Mouse (Mus musculus): Measurements from ENCODE around the gene Frs2. TPM values are rescaled to one million over a fixed set of nuclear protein-coding genes. Genes with fewer than 3 reads are reported as not detected.

Gene Frs2
- polyA plus RNA-seq (2016; fragmentation: Nextera tagmentation; extraction: Ambion mirVana), result 23.6 and 25.6 TPM in 2 replicates

- peak within 1 kb of the TSS; percentile 88 for H3K27ac ChIP-seq
- no peaks in the 10 kb centered on the region for H3K36me3 ChIP-seq (replicated peaks)
- peak within 1 kb of the TSS; percentile 95 for H3K9ac ChIP-seq
- H3K4me2 ChIP-seq, result peak within 1 kb of the TSS; percentile 82
- WGBS, result under 1% methylated on average over 53 of the region's 57 CpGs
- peak within 1 kb of the TSS; percentile 98 for H3K4me3 ChIP-seq (replicated peaks)
- H3K4me1 ChIP-seq, result peaks cover 38% of the 10 kb centered on the region
- H3K9me3 ChIP-seq, result no peaks in the 10 kb centered on the region
- H3K27me3 ChIP-seq, result peaks cover 31% of the 10 kb centered on the region
- ATAC-seq (ENCODE audit: low FRiP score), result peak; percentile 99
These were observed at the start of gene Frs2 for GRCm38 (mm10) chr10:117148361-117149003. Gene Frs2 (minus strand): TSS chr10:117148534.

- Histone ChIP-seq H3K4me1 (peaks cover 5% of the 10 kb centered on the region; the same call in 1 of the 2 replicates), H3K9ac (no peak overlapping the region), H3K9me3 (no peaks in the 10 kb centered on the region), H3K27ac (no peak overlapping the region), H3K36me3 (replicated peaks) (no peaks in the 10 kb centered on the region), H3K4me2 (no peak overlapping the region), H3K4me3 (replicated peaks) (no peak overlapping the region), H3K27me3 (no peaks in the 10 kb centered on the region)
- WGBS, result 84% methylated on average over 3 of the region's 3 CpGs
- no peak for ATAC-seq (ENCODE audit: low FRiP score)
These were observed 48.4 kb upstream of the Frs2 start for GRCm38 (mm10) chr10:117196696-117197095.

- no peak for ATAC-seq (ENCODE audit: low FRiP score)
- Histone ChIP-seq H3K4me3 (replicated peaks) (no peak overlapping the region), H3K36me3 (replicated peaks) (no peaks in the 10 kb centered on the region), H3K9ac (no peak overlapping the region), H3K27ac (no peak overlapping the region), H3K9me3 (no peaks in the 10 kb centered on the region), H3K4me2 (no peak overlapping the region), H3K4me1 (peaks cover 5% of the 10 kb centered on the region; the same call in 1 of the 2 replicates), H3K27me3 (no peaks in the 10 kb centered on the region)
- WGBS, result 95% methylated on average over 4 of the region's 4 CpGs
These were observed 47.4 kb upstream of the Frs2 start for GRCm38 (mm10) chr10:117195748-117196147.

GRCm38 (mm10) chr10:117195005-117195404, 46.7 kb upstream of the Frs2 start:
- WGBS, result 93% methylated on average over 12 of the region's 12 CpGs
- H3K4me2 ChIP-seq, result no peak overlapping the region
- no peak overlapping the region for H3K27ac ChIP-seq
- H3K27me3 ChIP-seq, result no peaks in the 10 kb centered on the region
- H3K9ac ChIP-seq, result no peak overlapping the region
- no peaks in the 10 kb centered on the region for H3K9me3 ChIP-seq
- no peak overlapping the region for H3K4me3 ChIP-seq (replicated peaks)
- H3K36me3 ChIP-seq (replicated peaks), result no peaks in the 10 kb centered on the region
- no peak for ATAC-seq (ENCODE audit: low FRiP score)
- peaks cover 5% of the 10 kb centered on the region; the same call in 1 of the 2 replicates for H3K4me1 ChIP-seq

GRCm38 (mm10) chr10:117193364-117193763, 45.0 kb upstream of the Frs2 start:
- Histone ChIP-seq H3K4me3 (replicated peaks) (no peak overlapping the region), H3K27ac (no peak overlapping the region), H3K9me3 (no peaks in the 10 kb centered on the region), H3K36me3 (replicated peaks) (no peaks in the 10 kb centered on the region), H3K4me2 (no peak overlapping the region), H3K27me3 (no peaks in the 10 kb centered on the region), H3K9ac (no peak overlapping the region), H3K4me1 (no peaks in the 10 kb centered on the region)
- ATAC-seq (ENCODE audit: low FRiP score), result no peak
- WGBS, result 85% methylated on average over 5 of the region's 5 CpGs

- 73% methylated on average over 9 of the region's 9 CpGs for WGBS
These were observed 37.2 kb upstream of the Frs2 start for GRCm38 (mm10) chr10:117185399-117186089.

GRCm38 (mm10) chr10:117181098-117181497, 32.8 kb upstream of the Frs2 start:
- no peak for ATAC-seq (ENCODE audit: low FRiP score)
- 64% methylated on average over 3 of the region's 3 CpGs for WGBS
- H3K4me2 ChIP-seq, result no peak overlapping the region
- no peaks in the 10 kb centered on the region for H3K27me3 ChIP-seq
- no peaks in the 10 kb centered on the region for H3K36me3 ChIP-seq (replicated peaks)
- H3K4me1 ChIP-seq, result no peaks in the 10 kb centered on the region
- H3K27ac ChIP-seq, result no peak overlapping the region
- H3K9me3 ChIP-seq, result no peaks in the 10 kb centered on the region
- H3K4me3 ChIP-seq (replicated peaks), result no peak overlapping the region
- no peak overlapping the region for H3K9ac ChIP-seq

More at GRCm38 (mm10) chr10:117185399-117186089, 37.2 kb upstream of the Frs2 start:
- Histone ChIP-seq H3K9me3 (no peaks in the 10 kb centered on the region), H3K27ac (no peak overlapping the region), H3K36me3 (replicated peaks) (no peaks in the 10 kb centered on the region), H3K4me2 (no peak overlapping the region), H3K27me3 (no peaks in the 10 kb centered on the region), H3K4me1 (no peaks in the 10 kb centered on the region), H3K4me3 (replicated peaks) (no peak overlapping the region), H3K9ac (no peak overlapping the region)
- no peak for ATAC-seq (ENCODE audit: low FRiP score)

- no peaks in the 10 kb centered on the region for H3K27me3 ChIP-seq
- no peak overlapping the region for H3K4me3 ChIP-seq (replicated peaks)
- H3K9ac ChIP-seq, result no peak overlapping the region
- no peak for ATAC-seq (ENCODE audit: low FRiP score)
- H3K9me3 ChIP-seq, result no peaks in the 10 kb centered on the region
- no peak overlapping the region; the same call in 1 of the 2 replicates for H3K4me2 ChIP-seq
- peaks cover 7% of the 10 kb centered on the region; the same call in 1 of the 2 replicates for H3K4me1 ChIP-seq
- no peaks in the 10 kb centered on the region for H3K36me3 ChIP-seq (replicated peaks)
- no peak overlapping the region for H3K27ac ChIP-seq
- WGBS, result 64% methylated on average over 12 of the region's 12 CpGs
These were observed 26.3 kb upstream of the Frs2 start for GRCm38 (mm10) chr10:117174645-117175044.

- Histone ChIP-seq H3K27ac (no peak overlapping the region), H3K4me1 (peaks cover 7% of the 10 kb centered on the region; the same call in 1 of the 2 replicates), H3K4me3 (replicated peaks) (no peak overlapping the region), H3K9me3 (no peaks in the 10 kb centered on the region), H3K36me3 (replicated peaks) (no peaks in the 10 kb centered on the region), H3K27me3 (no peaks in the 10 kb centered on the region), H3K9ac (no peak overlapping the region), H3K4me2 (no peak overlapping the region)
- 35% methylated on average over 13 of the region's 13 CpGs for WGBS
- ATAC-seq (ENCODE audit: low FRiP score), result no peak
These were observed 25.5 kb upstream of the Frs2 start for GRCm38 (mm10) chr10:117173566-117174438.

GRCm38 (mm10) chr10:117173111-117173510, 24.8 kb upstream of the Frs2 start:
- ATAC-seq (ENCODE audit: low FRiP score), result no peak
- Histone ChIP-seq H3K4me2 (no peak overlapping the region), H3K9me3 (no peaks in the 10 kb centered on the region), H3K27me3 (no peaks in the 10 kb centered on the region), H3K27ac (no peak overlapping the region), H3K36me3 (replicated peaks) (no peaks in the 10 kb centered on the region), H3K4me3 (replicated peaks) (no peak overlapping the region), H3K4me1 (peaks cover 7% of the 10 kb centered on the region; the same call in 1 of the 2 replicates), H3K9ac (no peak overlapping the region)
- WGBS, result 100% methylated on average over 1 of the region's 1 CpGs

- Histone ChIP-seq H3K36me3 (replicated peaks) (no peaks in the 10 kb centered on the region), H3K4me2 (no peak overlapping the region), H3K4me1 (peaks cover 7% of the 10 kb centered on the region; the same call in 1 of the 2 replicates), H3K4me3 (replicated peaks) (no peak overlapping the region), H3K27me3 (no peaks in the 10 kb centered on the region), H3K9ac (no peak overlapping the region), H3K27ac (no peak overlapping the region), H3K9me3 (no peaks in the 10 kb centered on the region)
- ATAC-seq (ENCODE audit: low FRiP score), result no peak
- 52% methylated on average over 3 of the region's 3 CpGs for WGBS
These were observed 23.7 kb upstream of the Frs2 start for GRCm38 (mm10) chr10:117172069-117172468.

GRCm38 (mm10) chr10:117166785-117167425, 18.6 kb upstream of the Frs2 start:
- 94% methylated on average over 11 of the region's 11 CpGs for whole genome bisulfite sequencing

More at GRCm38 (mm10) chr10:117166785-117167425, 18.6 kb upstream of the Frs2 start:
- no peak overlapping the region for H3K9ac ChIP-seq
- H3K27me3 ChIP-seq, result no peaks in the 10 kb centered on the region
- H3K4me1 ChIP-seq, result no peaks in the 10 kb centered on the region
- no peaks in the 10 kb centered on the region for H3K9me3 ChIP-seq
- no peak overlapping the region for H3K4me2 ChIP-seq
- no peak overlapping the region for H3K27ac ChIP-seq
- no peaks in the 10 kb centered on the region for H3K36me3 ChIP-seq (replicated peaks)
- ATAC-seq (ENCODE audit: low FRiP score), result no peak
- H3K4me3 ChIP-seq (replicated peaks), result no peak overlapping the region
